Mouse (Mus musculus) embryonic facial prominence, embryonic 11.5 days (tissue): ENCODE data around the gene Ppm1h. TPM values are rescaled to one million over a fixed set of nuclear protein-coding genes. Genes with fewer than 3 reads are reported as not detected.

ENCODE experiments used
- ATAC-seq: fragments of 200-750 bp; cut with Nextera tagmentation; replicated peaks from 2 replicates; pipeline ENCODE4 v1.8.0; 2017; ENCODE audit warnings: low read depth; ENCODE audit not compliant: insufficient number of reproducible peaks, low FRiP score, low TSS enrichment
- DNase-seq: peaks from one replicate; pipeline ENCODE4 v3.0.0-alpha.2; 2015; ENCODE audit warnings: low spot score
- H3K27ac ChIP-seq: fragments of 300-500 bp; sonication (generic); replicated peaks from 2 replicates; pipeline ENCODE4 v1.5.1; 2014; ENCODE audit warnings: mild to moderate bottlenecking, low read depth, low read length, control low read depth
- H3K27me3 ChIP-seq: fragments of 300-500 bp; sonication (generic); 2 replicates; pipeline ENCODE4 v1.6.1; 2014; ENCODE audit warnings: mild to moderate bottlenecking, low read length, moderate library complexity, mixed read lengths; ENCODE audit not compliant: control insufficient read depth, insufficient read depth
- H3K36me3 ChIP-seq: fragments of 300-500 bp; sonication (generic); replicated peaks from 2 replicates; pipeline ENCODE4 v1.6.1; 2014; ENCODE audit warnings: low read depth, mild to moderate bottlenecking, low read length, moderate library complexity, mixed read lengths; ENCODE audit not compliant: control insufficient read depth, insufficient read depth
- H3K4me1 ChIP-seq: fragments of 300-500 bp; sonication (generic); 2 replicates; pipeline ENCODE4 v1.6.1; 2014; ENCODE audit warnings: low read length, mixed read lengths; ENCODE audit not compliant: control insufficient read depth, insufficient read depth
- H3K4me2 ChIP-seq: fragments of 300-500 bp; sonication (generic); 2 replicates; pipeline ENCODE4 v1.6.1; 2014; ENCODE audit warnings: low read depth, mild to moderate bottlenecking, control low read depth, low read length, moderate library complexity
- H3K4me3 ChIP-seq: fragments of 300-500 bp; sonication (generic); 2 replicates; pipeline ENCODE4 v1.5.1; 2014; ENCODE audit warnings: low read depth, low read length, control low read depth
- H3K9ac ChIP-seq: fragments of 300-500 bp; sonication (generic); replicated peaks from 2 replicates; pipeline ENCODE4 v1.6.1; 2014; ENCODE audit warnings: mild to moderate bottlenecking, control low read depth, low read length
- H3K9me3 ChIP-seq: fragments of 300-500 bp; sonication (generic); replicated peaks from 2 replicates; pipeline ENCODE4 v1.6.1; 2016; ENCODE audit warnings: mild to moderate bottlenecking, low read length, inconsistent platforms, mixed read lengths; ENCODE audit not compliant: control insufficient read depth
- WGBS: fragments of 180-500 bp; shearing (Covaris S2); extraction: QIAGEN DNeasy Blood & Tissue Kit; methylation state at CpG from one replicate; pipeline ENCODE4 v1.1.7; 2014; 5-methylcytosine and 5-hydroxymethylcytosine counted together
- polyA plus RNA-seq: library from polyadenylated mRNA; unstranded; fragments of >200 nt; fragmentation: Nextera tagmentation; extraction: Ambion mirVana; gene quantifications from 2 replicates; pipeline ENCODE4 v1.2.1, GENCODE M21; 2014

Ppm1h gene
- polyA plus RNA-seq, 1 experiment from 2014 or later = 4.5 TPM

DNA sequence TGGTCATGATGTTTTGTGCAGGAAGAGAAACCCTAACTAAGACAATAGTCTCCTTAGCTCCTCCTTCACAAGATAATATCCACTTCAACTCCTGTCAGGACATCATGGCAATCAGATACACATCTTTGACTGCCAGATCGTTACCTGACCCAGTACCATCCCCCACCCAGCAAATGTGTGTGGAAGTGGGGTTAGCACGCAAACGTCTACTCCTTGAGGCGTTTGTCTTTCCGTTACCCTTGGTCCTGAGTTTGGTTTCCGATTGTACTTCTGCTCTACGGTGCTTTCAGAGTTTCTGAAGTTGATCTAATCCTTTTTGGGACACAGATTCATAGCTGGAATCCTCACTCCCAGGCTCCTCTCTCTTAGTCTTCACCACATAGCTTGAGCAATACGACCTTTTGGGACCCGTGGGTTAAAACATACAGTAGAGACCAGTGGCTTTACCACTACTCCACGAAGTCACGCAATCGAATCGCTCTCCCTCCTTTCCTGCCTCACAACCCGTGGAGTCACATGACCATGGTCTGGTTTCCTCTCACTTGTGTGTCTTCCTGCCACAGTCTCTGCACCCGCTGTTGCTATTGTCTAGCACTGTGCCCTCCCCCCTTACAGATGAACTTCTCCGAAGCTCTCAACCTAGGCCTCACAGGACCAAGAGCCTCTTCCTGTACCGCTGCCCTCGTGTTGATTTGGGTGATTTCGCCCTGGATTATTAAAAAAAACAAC, 121.6 kb downstream of the Ppm1h start:
- Histone ChIP-seq H3K9me3 (no peaks in the 10 kb centered on the region; the same call in 1 of the 2 replicates), H3K4me1 (peaks cover 2% of the 10 kb centered on the region; the same call in 1 of the 2 replicates), H3K4me2 (no peak overlapping the region), H3K4me3 (no peak overlapping the region), H3K27ac (no peak overlapping the region), H3K9ac (no peak overlapping the region), H3K36me3 (no peaks in the 10 kb centered on the region), H3K27me3 (no peaks in the 10 kb centered on the region)
- ATAC-seq = no peak
- 88% methylated on average over 19 of the region's 19 CpGs for WGBS
- no peak for DNase-seq

DNA sequence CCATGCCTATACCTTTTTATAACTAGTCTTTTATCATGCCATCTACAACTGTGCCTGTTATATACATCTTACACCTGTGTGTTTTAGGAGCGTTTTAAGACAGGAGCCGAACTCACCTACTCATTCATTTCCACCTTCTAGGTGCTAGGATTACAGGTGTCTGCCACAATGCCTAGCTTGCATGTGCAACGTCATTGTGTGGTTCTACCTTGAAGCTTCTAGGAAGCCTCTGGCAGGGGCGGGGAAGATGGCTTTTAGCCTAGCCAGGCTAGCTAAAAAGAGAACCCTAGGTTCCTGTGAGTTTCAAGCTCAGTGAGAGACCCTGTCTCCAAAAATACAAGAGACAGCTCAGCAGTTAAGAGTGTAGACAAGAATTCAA, 122.2 kb downstream of the Ppm1h start:
- H3K4me1 ChIP-seq = peaks cover 2% of the 10 kb centered on the region; the same call in 1 of the 2 replicates
- no peaks in the 10 kb centered on the region; the same call in 1 of the 2 replicates for H3K9me3 ChIP-seq
- ATAC-seq (no peak), DNase-seq (no peak)
- 89% methylated on average over 4 of the region's 4 CpGs for WGBS
- H3K27me3 ChIP-seq = no peaks in the 10 kb centered on the region
- no peak overlapping the region for H3K4me2 ChIP-seq
- H3K36me3 ChIP-seq = no peaks in the 10 kb centered on the region
- no peak overlapping the region for H3K9ac ChIP-seq
- no peak overlapping the region for H3K27ac ChIP-seq
- H3K4me3 ChIP-seq = no peak overlapping the region

DNA sequence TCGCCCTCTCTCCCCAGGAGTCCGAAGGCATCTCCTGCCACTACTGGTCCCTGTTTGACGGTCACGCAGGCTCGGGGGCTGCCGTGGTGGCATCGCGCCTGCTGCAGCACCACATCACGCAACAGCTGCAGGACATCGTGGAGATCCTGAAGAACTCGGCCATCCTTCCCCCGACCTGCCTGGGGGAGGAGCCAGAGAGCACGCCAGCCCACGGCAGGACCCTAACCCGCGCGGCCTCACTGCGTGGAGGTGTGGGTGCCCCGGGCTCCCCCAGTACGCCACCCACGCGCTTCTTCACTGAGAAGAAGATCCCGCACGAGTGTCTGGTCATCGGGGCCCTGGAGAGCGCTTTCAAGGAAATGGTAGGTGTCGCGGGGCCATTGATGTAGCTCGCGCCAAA, 123.7 kb downstream of the Ppm1h start:
- no peak overlapping the region; the same call in 1 of the 2 replicates for H3K4me3 ChIP-seq
- 32% methylated on average over 30 of the region's 30 CpGs for WGBS
- no peak for DNase-seq

DNA sequence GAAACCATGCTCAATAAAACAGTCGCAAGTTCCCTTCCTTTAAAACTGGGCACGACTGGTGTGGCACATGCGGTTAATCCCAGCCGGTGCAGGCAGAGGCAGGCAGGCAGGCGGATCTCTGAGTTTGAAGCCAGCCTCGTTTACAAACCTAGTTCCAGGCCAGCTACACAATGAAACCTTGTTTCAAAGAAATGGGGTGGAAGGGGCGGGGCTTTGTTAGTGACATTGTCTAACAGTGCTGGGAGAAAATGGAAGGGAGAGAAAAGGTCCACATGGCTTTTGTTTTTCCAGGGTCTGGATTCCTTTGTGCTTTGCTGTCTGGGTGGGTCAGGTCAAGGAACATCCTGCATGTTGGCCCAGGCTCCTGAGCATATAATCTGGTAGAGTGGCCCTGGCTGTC, 124.3 kb downstream of the Ppm1h start:
- H3K27ac ChIP-seq = no peak overlapping the region
- no peak for ATAC-seq
- no peak for DNase-seq
- peaks cover 2% of the 10 kb centered on the region; the same call in 1 of the 2 replicates for H3K4me1 ChIP-seq
- H3K4me3 ChIP-seq = no peak overlapping the region
- H3K27me3 ChIP-seq = no peaks in the 10 kb centered on the region
- no peak overlapping the region; the same call in 1 of the 2 replicates for H3K9ac ChIP-seq
- 54% methylated on average over 7 of the region's 7 CpGs for WGBS
- H3K36me3 ChIP-seq = no peaks in the 10 kb centered on the region
- no peak overlapping the region for H3K4me2 ChIP-seq
- no peaks in the 10 kb centered on the region; the same call in 1 of the 2 replicates for H3K9me3 ChIP-seq

More for the DNA sequence above, 123.7 kb downstream of the Ppm1h start:
- Histone ChIP-seq H3K27ac (no peak overlapping the region), H3K9me3 (no peaks in the 10 kb centered on the region; the same call in 1 of the 2 replicates), H3K27me3 (no peaks in the 10 kb centered on the region), H3K4me2 (peak overlapping the region; percentile 43), H3K9ac (peak overlapping the region; percentile 32; the same call in 1 of the 2 replicates), H3K4me1 (peaks cover 2% of the 10 kb centered on the region; the same call in 1 of the 2 replicates), H3K36me3 (no peaks in the 10 kb centered on the region)
- no peak for ATAC-seq

DNA sequence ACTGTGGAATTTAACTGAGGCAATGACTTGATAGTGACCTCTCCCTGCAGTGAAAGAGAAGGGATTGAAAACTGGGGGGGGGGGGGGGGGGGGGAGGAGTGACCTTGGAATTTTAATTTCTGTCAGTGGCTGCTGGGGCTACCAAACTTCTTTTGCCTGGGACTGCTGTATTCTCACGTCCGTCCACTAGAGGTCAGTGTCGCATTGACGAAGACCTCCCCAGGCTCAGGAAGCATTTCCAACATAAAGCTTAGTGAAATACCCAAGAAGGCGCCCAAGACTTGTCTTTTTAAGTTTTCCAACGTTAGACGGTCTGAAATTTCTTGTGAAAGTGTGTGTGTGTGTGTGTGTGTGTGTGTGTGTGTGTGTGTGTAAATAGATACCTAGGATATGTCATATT, 125.3 kb downstream of the Ppm1h start:
- ATAC-seq = no peak
- Histone ChIP-seq H3K27me3 (no peaks in the 10 kb centered on the region), H3K4me2 (no peak overlapping the region), H3K4me3 (no peak overlapping the region), H3K9me3 (no peaks in the 10 kb centered on the region; the same call in 1 of the 2 replicates), H3K36me3 (no peaks in the 10 kb centered on the region), H3K4me1 (peaks cover 2% of the 10 kb centered on the region; the same call in 1 of the 2 replicates), H3K27ac (no peak overlapping the region), H3K9ac (no peak overlapping the region)
- 12% methylated on average over 7 of the region's 7 CpGs for WGBS
- DNase-seq = peak; percentile 87

DNA sequence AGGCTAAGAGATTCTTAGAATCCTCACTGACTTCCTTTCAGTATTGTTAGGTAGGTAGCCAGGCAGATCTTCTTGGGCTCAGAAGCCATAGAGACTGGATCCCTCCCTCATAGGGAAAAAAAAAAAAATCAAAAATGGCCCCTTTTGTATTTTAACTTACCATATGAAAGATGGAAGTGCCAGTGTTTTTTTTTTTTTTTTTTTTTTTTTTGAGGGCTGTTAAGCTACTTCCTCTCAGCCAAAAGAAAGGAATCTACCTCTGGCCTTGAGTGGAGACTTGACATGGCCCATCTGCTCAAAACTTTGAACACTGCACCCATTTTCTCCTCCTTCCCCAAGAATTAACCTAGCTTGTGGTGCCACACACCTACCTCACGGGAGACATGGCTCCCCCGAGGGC, 127.3 kb downstream of the Ppm1h start:
- H3K27me3 ChIP-seq = no peaks in the 10 kb centered on the region
- H3K9me3 ChIP-seq = no peaks in the 10 kb centered on the region; the same call in 1 of the 2 replicates
- H3K4me3 ChIP-seq = no peak overlapping the region
- no peaks in the 10 kb centered on the region for H3K36me3 ChIP-seq
- no peak for DNase-seq
- no peak overlapping the region for H3K4me2 ChIP-seq
- peaks cover 2% of the 10 kb centered on the region; the same call in 1 of the 2 replicates for H3K4me1 ChIP-seq
- WGBS = 53% methylated on average over 2 of the region's 2 CpGs
- no peak overlapping the region for H3K27ac ChIP-seq
- ATAC-seq = no peak
- no peak overlapping the region for H3K9ac ChIP-seq

DNA sequence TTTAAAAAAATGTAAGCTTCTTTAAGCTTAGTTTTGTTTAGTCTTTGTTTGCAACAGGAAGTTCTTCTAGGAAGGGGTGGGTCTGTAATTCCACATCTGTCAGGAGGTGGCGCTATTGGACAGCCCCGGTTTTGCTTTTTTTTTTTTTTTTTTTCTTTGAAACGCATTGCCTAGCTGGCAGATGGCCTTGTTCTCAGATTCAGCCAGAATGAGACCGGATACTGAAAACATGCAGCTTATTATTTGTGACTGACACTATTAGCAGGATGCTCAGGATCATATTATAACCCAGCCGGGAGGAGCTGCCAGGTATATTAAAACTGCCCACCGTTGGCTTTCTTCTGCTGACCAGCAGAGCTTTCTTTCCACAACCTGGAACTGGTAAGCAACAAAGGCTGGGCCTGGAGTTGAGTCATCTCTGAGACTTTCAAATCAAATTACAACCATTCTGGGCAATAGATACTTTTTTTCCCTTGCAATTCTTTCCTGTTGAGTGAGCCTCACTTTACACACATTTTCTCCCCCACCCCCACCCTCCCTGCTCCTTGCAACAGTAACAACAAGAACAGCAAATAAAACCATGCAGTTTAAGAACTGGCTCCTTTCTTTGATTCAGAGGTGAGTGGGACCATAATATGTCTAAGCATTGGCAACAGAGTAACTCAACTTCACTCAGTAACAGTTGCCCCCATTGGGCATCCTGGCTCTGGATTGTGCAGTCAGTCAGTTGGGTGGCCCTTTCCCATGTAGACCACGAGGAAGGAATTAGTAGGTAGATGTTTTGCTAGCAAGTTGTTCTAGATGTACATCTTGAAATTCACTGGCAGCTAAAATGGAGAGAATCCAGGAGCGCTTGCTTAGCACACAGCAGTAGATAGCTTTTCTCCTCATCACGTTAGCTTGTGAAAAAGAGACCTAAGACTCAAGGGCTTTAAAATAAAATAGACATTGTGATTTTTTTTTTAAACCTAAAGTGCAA, 128.9 kb downstream of the Ppm1h start:
- ATAC-seq (no peak), DNase-seq (peak; percentile 84)
- no peak overlapping the region for H3K4me3 ChIP-seq
- 30% methylated on average over 9 of the region's 9 CpGs for WGBS
- H3K9ac ChIP-seq = no peak overlapping the region
- no peaks in the 10 kb centered on the region for H3K27me3 ChIP-seq
- H3K4me2 ChIP-seq = no peak overlapping the region
- no peaks in the 10 kb centered on the region; the same call in 1 of the 2 replicates for H3K9me3 ChIP-seq
- 0 out of 2 replicates have a peak overlapping the region, but pooled peaks have one; percentile 48 for H3K27ac ChIP-seq
- no peaks in the 10 kb centered on the region for H3K4me1 ChIP-seq
- H3K36me3 ChIP-seq = no peaks in the 10 kb centered on the region
